Mouse (Mus musculus) erythroblast, embryonic 14.5 days (primary cell): Measurements from ENCODE around the gene Tarm1.

Experiments
- GATA1 ChIP-seq: IDR thresholded peaks from 2 replicates; pipeline ENCODE4 v1.6.1; 2012; ENCODE audit warnings: low read length, inconsistent platforms, mixed read lengths
- TAL1 ChIP-seq: IDR thresholded peaks from 3 replicates; pipeline ENCODE4 v1.6.1; 2012; ENCODE audit warnings: low read length, inconsistent platforms, mixed read lengths

DNA sequence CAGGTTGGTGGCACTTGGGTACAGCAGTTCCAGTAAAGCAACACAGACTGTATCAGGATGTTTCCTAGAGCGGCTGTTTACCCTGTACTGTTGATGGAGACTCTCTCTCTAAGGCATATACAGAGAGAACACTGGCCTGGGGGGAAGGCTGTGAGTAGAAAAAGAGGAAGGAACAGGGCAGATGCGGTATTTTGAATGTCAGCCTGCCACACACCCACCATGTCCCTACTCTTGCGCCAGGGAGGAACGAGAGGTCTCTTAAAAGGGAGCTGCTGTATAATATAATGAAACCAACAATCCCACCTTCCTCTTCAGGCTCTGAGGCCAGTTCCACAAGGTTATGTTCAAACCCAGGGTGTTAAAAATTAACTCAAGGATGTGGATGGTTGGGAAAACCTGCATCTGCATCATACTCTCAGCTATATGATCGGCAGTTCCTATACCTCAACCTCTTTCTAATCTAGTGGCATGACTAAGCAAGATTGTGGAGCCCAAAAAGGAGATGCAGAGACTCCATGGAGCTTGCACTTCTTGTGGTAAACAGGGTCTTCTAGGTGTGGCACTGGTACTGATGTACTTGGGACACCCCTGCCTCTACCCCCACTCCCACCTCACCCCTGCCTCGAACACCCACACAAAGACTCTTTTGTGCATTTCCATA lies 20.3 kb downstream of the Tarm1 start:
- no peak for TF ChIP-seq GATA1
- no peak for TF ChIP-seq TAL1
